Mouse (Mus musculus) CH12.LX (cell line): ENCODE measurements around the gene Sugct. TPM values are rescaled to one million over a fixed set of nuclear protein-coding genes. Genes with fewer than 3 reads are reported as not detected.

Source experiments
- DNase-seq: peaks from one replicate; pipeline ENCODE4 v3.0.0-alpha.2; 2013; ENCODE audit errors: extremely low read depth
- H3K27ac ChIP-seq: 2 replicates; pipeline ENCODE4 v1.5.1; 2012; ENCODE audit warnings: low read depth, mild to moderate bottlenecking, control low read depth, moderate library complexity; ENCODE audit not compliant: insufficient read depth
- H3K27me3 ChIP-seq: replicated peaks from 2 replicates; pipeline ENCODE3; 2012; ENCODE audit warnings: inconsistent platforms
- H3K36me3 ChIP-seq, 2 experiments: replicated peaks in 1 of 2; 2 replicates each; pipeline versions ENCODE3 to v1.6.1; 2012; ENCODE audit warnings: inconsistent platforms in 1 of 2, low read length in 1 of 2, mild to moderate bottlenecking in 1 of 2, mixed read lengths in 1 of 2, moderate library complexity in 1 of 2; ENCODE audit not compliant: control insufficient read depth in 1 of 2, insufficient read depth in 1 of 2
- H3K4me1 ChIP-seq, 2 experiments: 2 replicates each; pipeline ENCODE4 v1.6.1; 2012; ENCODE audit warnings: inconsistent platforms in 1 of 2, moderate library complexity in 1 of 2; ENCODE audit not compliant: insufficient read depth in 2 of 2, control insufficient read depth in 1 of 2
- H3K4me2 ChIP-seq: 2 replicates; pipeline ENCODE4 v1.6.1; 2012; ENCODE audit warnings: low read depth, mild to moderate bottlenecking, control low read depth; ENCODE audit not compliant: poor library complexity, insufficient read depth, severe bottlenecking
- H3K4me3 ChIP-seq, 3 experiments: fragments of 150-350 bp in 1 of 3; sonication (generic) in 1 of 3; replicated peaks in 1 of 3; 2 replicates each; pipeline versions ENCODE3 to v1.5.1; 2011 to 2012; ENCODE audit warnings: low read depth in 2 of 3, low read length in 2 of 3, mild to moderate bottlenecking in 2 of 3, moderate library complexity in 2 of 3, control low read depth in 1 of 3, improper control_type of control experiment in 1 of 3, inconsistent platforms in 1 of 3, mixed read lengths in 1 of 3; ENCODE audit not compliant: poor library complexity in 1 of 3
- H3K79me2 ChIP-seq: replicated peaks from 2 replicates; pipeline ENCODE4 v1.6.1; 2012; ENCODE audit warnings: mild to moderate bottlenecking, moderate library complexity; ENCODE audit not compliant: control insufficient read depth, poor library complexity, insufficient read depth, severe bottlenecking; ENCODE audit errors: extremely low read depth
- H3K9ac ChIP-seq: 2 replicates; pipeline ENCODE4 v1.6.1; 2012; ENCODE audit warnings: low read depth, mild to moderate bottlenecking, control low read depth, moderate library complexity; ENCODE audit not compliant: insufficient read depth
- H3K9me3 ChIP-seq: replicated peaks from 2 replicates; pipeline ENCODE3; 2012; ENCODE audit warnings: low read length, inconsistent platforms, mixed read lengths
- BHLHE40 ChIP-seq: IDR thresholded peaks from 2 replicates; pipeline ENCODE4 v1.6.1; 2011; ENCODE audit warnings: mild to moderate bottlenecking, low read depth, low read length, improper control_type of control experiment
- CHD2 ChIP-seq: IDR thresholded peaks from 2 replicates; pipeline ENCODE4 v1.6.1; 2011; ENCODE audit warnings: low read length, improper control_type of control experiment
- CTCF ChIP-seq, 2 experiments: IDR thresholded peaks in 1 of 2; conservative IDR thresholded peaks in 1 of 2; 2 replicates each; pipeline ENCODE4 v1.5.1; 2011 to 2012; ENCODE audit warnings: low read depth in 2 of 2, low read length in 2 of 2, improper control_type of control experiment in 1 of 2, inconsistent platforms in 1 of 2, mild to moderate bottlenecking in 1 of 2, moderate library complexity in 1 of 2
- ELF1 ChIP-seq: IDR thresholded peaks from 2 replicates; pipeline ENCODE4 v1.6.1; 2014; ENCODE audit warnings: low read depth, mild to moderate bottlenecking, inconsistent platforms, low read length, improper control_type of control experiment
- EP300 ChIP-seq: IDR thresholded peaks from 2 replicates; pipeline ENCODE4 v1.6.1; 2011; ENCODE audit warnings: low read length, improper control_type of control experiment
- IRF4 ChIP-seq: IDR thresholded peaks from 2 replicates; pipeline ENCODE4 v1.6.1; 2014; ENCODE audit warnings: low read depth, mild to moderate bottlenecking, inconsistent platforms, low read length, improper control_type of control experiment
- JUN ChIP-seq: IDR thresholded peaks from 2 replicates; pipeline ENCODE4 v1.6.1; 2011; ENCODE audit warnings: low read depth, mild to moderate bottlenecking, low read length, improper control_type of control experiment, moderate library complexity; ENCODE audit not compliant: insufficient read depth
- JUND ChIP-seq: conservative IDR thresholded peaks from 2 replicates; pipeline ENCODE4 v1.6.1; 2011; ENCODE audit warnings: low read depth, low read length, improper control_type of control experiment
- MAFK ChIP-seq: IDR thresholded peaks from 2 replicates; pipeline ENCODE4 v1.6.1; 2011; ENCODE audit warnings: low read length, improper control_type of control experiment; ENCODE audit not compliant: insufficient replicate concordance
- MYC ChIP-seq: IDR thresholded peaks from 2 replicates; pipeline ENCODE4 v1.6.1; 2011; ENCODE audit warnings: low read depth, mild to moderate bottlenecking, improper control_type of control experiment, low read length
- NELFE ChIP-seq: IDR thresholded peaks from 2 replicates; pipeline ENCODE4 v1.6.1; 2011; ENCODE audit warnings: low read depth, low read length, improper control_type of control experiment
- NRF1 ChIP-seq: IDR thresholded peaks from 2 replicates; pipeline ENCODE4 v1.6.1; 2014; ENCODE audit warnings: low read depth, mild to moderate bottlenecking, inconsistent platforms, low read length, improper control_type of control experiment, moderate library complexity
- PAX5 ChIP-seq: IDR thresholded peaks from 2 replicates; pipeline ENCODE4 v1.6.1; 2012; ENCODE audit warnings: low read length, inconsistent platforms, mixed read lengths
- POLR2A ChIP-seq: IDR thresholded peaks from 2 replicates; pipeline ENCODE4 v1.6.1; 2011; ENCODE audit warnings: low read depth, mild to moderate bottlenecking, improper control_type of control experiment, low read length
- SMC3 ChIP-seq: IDR thresholded peaks from 2 replicates; pipeline ENCODE4 v1.6.1; 2011; ENCODE audit warnings: low read depth, low read length, improper control_type of control experiment
- UBTF ChIP-seq: IDR thresholded peaks from 2 replicates; pipeline ENCODE4 v1.6.1; 2012; ENCODE audit warnings: low read depth, mild to moderate bottlenecking, inconsistent platforms, low read length, improper control_type of control experiment, moderate library complexity
- dilution Hi-C: fragments of 300-500 bp; cut with MboI; formaldehyde crosslinking; loops from 2 replicates; pipeline ENCODE4 v1.14.3; 2020; ENCODE audit warnings: low sequenced_read_pairs; ENCODE audit not compliant: extremely low pct_unique_long_range_greater_than_20kb, extremely low pct_ligation_motif_present
- in situ Hi-C: fragments of 300-500 bp; cut with MboI; formaldehyde crosslinking; loops from 3 replicates; pipeline ENCODE4 v1.14.3; 2019; ENCODE audit warnings: low sequenced_read_pairs, low pct_ligation_motif_present, low pct_unique_long_range_greater_than_20kb, mixed read lengths
- polyA plus RNA-seq: library from polyadenylated mRNA; unstranded; fragments of >175 nt; gene quantifications from 2 replicates; pipeline ENCODE4 v1.2.1, GENCODE M21; 2012; ENCODE audit warnings: low read depth; ENCODE audit not compliant: insufficient read length
- total RNA-seq, 2 experiments: library from RNA; depleted of rRNA; stranded (reverse); fragments of 300-350 nt in 1 of 2; fragments of >200 nt in 1 of 2; gene quantifications; 2 replicates each; pipeline ENCODE4 v1.2.3; 2012 to 2014

The Sugct gene
- total and polyA plus RNA-seq, 3 experiments = 0.42 to 0.87 (median 0.56) TPM

- Histone ChIP-seq H3K9me3 (no peaks in the 10 kb centered on the region), H3K27ac (no peak overlapping the region), H3K4me3 (no peak overlapping the region), H3K9ac (no peak overlapping the region), H3K79me2 (no peaks in the 10 kb centered on the region), H3K4me1 (peaks cover 0 to 11% of the 10 kb centered on the region in 2 experiments; a peak in 1 of 4 replicates), H3K27me3 (no peaks in the 10 kb centered on the region), H3K4me2 (no peak overlapping the region), H3K36me3 (no peaks in the 10 kb centered on the region)
- TF ChIP-seq MAFK (no peak), CTCF (conservative IDR thresholded peaks at IDR 0.05 in 1 of 2, IDR thresholded peaks at IDR 0.05 in 1 of 2; ENCODE audit: low read depth in 2 of 2, low read length in 2 of 2) (no peak), NELFE (no peak), ELF1 (no peak), PAX5 (no peak), POLR2A (no peak), EP300 (no peak)
- in situ Hi-C loops (no loop called here), dilution Hi-C loops (no loop called here)
- no peak for DNase-seq
These were observed 609.2 kb downstream of the Sugct start for GRCm38 (mm10) chr13:17086146-17086545.

- dilution Hi-C loops = no loop called here
- in situ Hi-C loops = no loop called here
- peaks cover 0 to 11% of the 10 kb centered on the region in 2 experiments; a peak in 1 of 4 replicates for H3K4me1 ChIP-seq
- no peaks in the 10 kb centered on the region for H3K79me2 ChIP-seq
- no peak overlapping the region for H3K9ac ChIP-seq
- H3K4me2 ChIP-seq = no peak overlapping the region
- H3K36me3 ChIP-seq = no peaks in the 10 kb centered on the region
- H3K27ac ChIP-seq = no peak overlapping the region
- TF ChIP-seq JUN (no peak), UBTF (no peak), EP300 (no peak), NRF1 (no peak), ELF1 (no peak), MYC (no peak), IRF4 (no peak), CHD2 (no peak), SMC3 (no peak), POLR2A (no peak), JUND (no peak), BHLHE40 (no peak), PAX5 (no peak)
- H3K4me3 ChIP-seq = no peak overlapping the region
- no peaks in the 10 kb centered on the region for H3K9me3 ChIP-seq
- no peak for DNase-seq
- no peaks in the 10 kb centered on the region for H3K27me3 ChIP-seq
These were observed 610.2 kb downstream of the Sugct start for GRCm38 (mm10) chr13:17084946-17085852.
